8 mouse cellular contexts compared by ENCODE assay signal in genomic region chr3:97867221-97868023, GRCm38 (mm10). TPM values are rescaled to one million over a fixed set of nuclear protein-coding genes. Genes with fewer than 3 reads are reported as not detected.
DNase-seq lines count a peak whose midpoint lies in the region; ATAC-seq lines count a peak whose summit lies in the region.

No protein-coding gene starts in this region.

- no peaks in the 10 kb centered on the region for H3K36me3 ChIP-seq in forebrain, embryonic 15.5 days
- no peaks in the 10 kb centered on the region for H3K36me3 ChIP-seq in intestine, embryonic 15.5 days
- no peaks in the 10 kb centered on the region for H3K36me3 ChIP-seq in liver, embryonic 15.5 days (replicated peaks)

- DNase-seq in heart, adult 11 months, result peak; percentile 87
- DNase-seq in heart, postnatal 25 days (ENCODE audit: low spot score), result no peak
- peak; percentile 13 for DNase-seq in R1 (ENCODE audit: low read depth, low spot score)
- peak; percentile 59 for DNase-seq in right cerebral cortex, postnatal 25 days
- no peak for DNase-seq in T-cell, adult 2 months (ENCODE audit: low spot score)

- H3K4me1 ChIP-seq in forebrain, embryonic 15.5 days, result peaks cover 12% of the 10 kb centered on the region
- peaks cover 12% of the 10 kb centered on the region; the same call in 1 of the 2 replicates for H3K4me1 ChIP-seq in intestine, embryonic 15.5 days (replicated peaks)
- peaks cover 13% of the 10 kb centered on the region; the same call in 1 of the 2 replicates for H3K4me1 ChIP-seq in liver, embryonic 15.5 days (replicated peaks)

- no peaks in the 10 kb centered on the region for H3K9me3 ChIP-seq in forebrain, embryonic 15.5 days
- H3K9me3 ChIP-seq in intestine, embryonic 15.5 days, result no peaks in the 10 kb centered on the region
- H3K9me3 ChIP-seq in liver, embryonic 15.5 days (replicated peaks), result no peaks in the 10 kb centered on the region

- H3K4me3 ChIP-seq in forebrain, embryonic 15.5 days, result peak overlapping the region; percentile 60
- H3K4me3 ChIP-seq in intestine, embryonic 15.5 days (replicated peaks), result peak overlapping the region; percentile 49
- peak overlapping the region; percentile 54 for H3K4me3 ChIP-seq in liver, embryonic 15.5 days (replicated peaks)

- peak overlapping the region; percentile 19; the same call in 1 of the 2 replicates for H3K27ac ChIP-seq in forebrain, embryonic 15.5 days (replicated peaks)
- no peak overlapping the region for H3K27ac ChIP-seq in intestine, embryonic 15.5 days
- 0 out of 2 replicates have a peak overlapping the region, but pooled peaks have one; percentile 24 for H3K27ac ChIP-seq in liver, embryonic 15.5 days (replicated peaks)

- peaks cover 8% of the 10 kb centered on the region; the same call in 1 of the 2 replicates for H3K27me3 ChIP-seq in forebrain, embryonic 15.5 days
- peaks cover 8% of the 10 kb centered on the region for H3K27me3 ChIP-seq in intestine, embryonic 15.5 days (replicated peaks)
- H3K27me3 ChIP-seq in liver, embryonic 15.5 days, result peaks cover 37% of the 10 kb centered on the region

- intact Hi-C loops in heart, postnatal 25 days (cut with DNase I), result loop anchor here (5.0 kb wide), 1 partner anchor 40 kb away; no protein-coding TSS in a partner anchor

- WGBS in forebrain, embryonic 15.5 days, result 2% methylated on average over 27 of the region's 28 CpGs
- 3% methylated on average over 28 of the region's 28 CpGs for WGBS in intestine, embryonic 15.5 days
- WGBS in liver, embryonic 15.5 days (ENCODE audit: insufficient replicate concordance), result 5% methylated on average over 28 of the region's 28 CpGs

- peak overlapping the region; percentile 59 for H3K9ac ChIP-seq in forebrain, embryonic 15.5 days (replicated peaks)
- H3K9ac ChIP-seq in intestine, embryonic 15.5 days, result peak overlapping the region; percentile 48
- H3K9ac ChIP-seq in liver, embryonic 15.5 days, result peak overlapping the region; percentile 46; the same call in 1 of the 2 replicates

- ATAC-seq in forebrain, embryonic 15.5 days (replicated peaks), result peak; percentile 73
- peak; percentile 50 for ATAC-seq in intestine, embryonic 15.5 days
- peak; percentile 37; the same call in 1 of the 2 replicates for ATAC-seq in liver, embryonic 15.5 days (ENCODE audit: insufficient read depth)

- peak overlapping the region; percentile 96 for H3K4me2 ChIP-seq in forebrain, embryonic 15.5 days (replicated peaks)
- peak overlapping the region; percentile 97 for H3K4me2 ChIP-seq in intestine, embryonic 15.5 days (replicated peaks)
- peak overlapping the region; percentile 63 for H3K4me2 ChIP-seq in liver, embryonic 15.5 days

RNA-seq across cellular contexts. Expression of gene Pde4dip, which starts 21.1 kb away (rescaled TPM):
- 1,000 to 10,000 TPM; 1,803 to 1,950 TPM for total RNA-seq in heart, postnatal 25 days (2021)
- 67.6 and 73.1 TPM in 2 replicates for polyA plus RNA-seq in forebrain, embryonic 15.5 days (2015; fragmentation: Nextera tagmentation; extraction: Ambion mirVana)
- polyA plus RNA-seq in intestine, embryonic 15.5 days (2015; fragmentation: Nextera tagmentation; extraction: Ambion mirVana), result 23.7 and 23.8 TPM in 2 replicates
- 9.6 and 10.3 TPM in 2 replicates for polyA plus RNA-seq in liver, embryonic 15.5 days (2015; fragmentation: Nextera tagmentation; extraction: Ambion mirVana)

RNA-seq across cellular contexts. Expression of gene Sec22b, which starts 33.6 kb away (rescaled TPM):
- 10 to 100 TPM; 40.8 to 45.4 TPM for total RNA-seq in heart, postnatal 25 days (2021)
- polyA plus RNA-seq in forebrain, embryonic 15.5 days (2015; fragmentation: Nextera tagmentation; extraction: Ambion mirVana), result 104 and 108 TPM in 2 replicates
- 132 and 142 TPM in 2 replicates for polyA plus RNA-seq in intestine, embryonic 15.5 days (2015; fragmentation: Nextera tagmentation; extraction: Ambion mirVana)
- 57.9 and 61.2 TPM in 2 replicates for polyA plus RNA-seq in liver, embryonic 15.5 days (2015; fragmentation: Nextera tagmentation; extraction: Ambion mirVana)

Comparison
In these comparisons a context has a peak if more than half of its experiments do, and no peak if none do; other contexts are left out.
1. DNase-seq: peak in heart, adult 11 months (single experiment), R1 (single experiment) and right cerebral cortex, postnatal 25 days (single experiment); none in heart, postnatal 25 days (single experiment) and T-cell, adult 2 months (single experiment).
2. Peak in every context shown above with its lines, with median percentiles within 50 percentile points of each other: ATAC-seq, H3K4me2 ChIP-seq, H3K4me3 ChIP-seq and H3K9ac ChIP-seq.